Mouse (Mus musculus): ENCODE results near the gene Strc. TPM values are rescaled to one million over a fixed set of nuclear protein-coding genes. Genes with fewer than 3 reads are reported as not detected.

Strc gene
- polyA plus RNA-seq, 1 experiment from 2014 or later = not detected

- Histone ChIP-seq H3K9me3 (no peaks in the 10 kb centered on the region), H3K36me3 (no peaks in the 10 kb centered on the region), H3K27me3 (peaks cover 19% of the 10 kb centered on the region), H3K9ac (replicated peaks) (peak within 1 kb of the TSS; percentile 76), H3K4me3 (replicated peaks) (peak within 1 kb of the TSS; percentile 69), H3K4me1 (replicated peaks) (peaks cover 17% of the 10 kb centered on the region), H3K4me2 (peak within 1 kb of the TSS; percentile 79), H3K27ac (peak within 1 kb of the TSS; percentile 75)
- peak; percentile 92 for ATAC-seq (ENCODE audit: insufficient number of reproducible peaks, insufficient read depth, low FRiP score, low TSS enrichment, low read depth)
- WGBS = under 1% methylated on average over 58 of the region's 58 CpGs
Observed at GRCm38 (mm10) chr2:121354820-121355592, 32.0 kb downstream of the Strc start, which contains the start of gene Ppip5k1. Gene Ppip5k1 (minus strand): TSS chr2:121355396.

- peak overlapping the region; percentile 76 for H3K9ac ChIP-seq (replicated peaks)
- peak overlapping the region; percentile 75; the same call in 1 of the 2 replicates for H3K27ac ChIP-seq
- no peaks in the 10 kb centered on the region for H3K9me3 ChIP-seq
- H3K4me1 ChIP-seq (replicated peaks) = peaks cover 17% of the 10 kb centered on the region
- no peak for ATAC-seq (ENCODE audit: insufficient number of reproducible peaks, insufficient read depth, low FRiP score, low TSS enrichment, low read depth)
- H3K4me2 ChIP-seq = peak overlapping the region; percentile 79
- H3K4me3 ChIP-seq (replicated peaks) = peak overlapping the region; percentile 69
- WGBS = 5% methylated on average over 6 of the region's 6 CpGs
- no peaks in the 10 kb centered on the region for H3K36me3 ChIP-seq
- peaks cover 17% of the 10 kb centered on the region for H3K27me3 ChIP-seq
Observed at GRCm38 (mm10) chr2:121354378-121354777, 32.6 kb downstream of the Strc start.

GRCm38 (mm10) chr2:121353156-121353555, 33.8 kb downstream of the Strc start:
- 82% methylated on average over 8 of the region's 8 CpGs for WGBS

GRCm38 (mm10) chr2:121339057-121339456, 47.9 kb downstream of the Strc start:
- H3K4me3 ChIP-seq (replicated peaks) = no peak overlapping the region
- no peak overlapping the region for H3K9ac ChIP-seq (replicated peaks)
- no peaks in the 10 kb centered on the region for H3K36me3 ChIP-seq
- no peak for ATAC-seq (ENCODE audit: insufficient number of reproducible peaks, insufficient read depth, low FRiP score, low TSS enrichment, low read depth)
- no peaks in the 10 kb centered on the region for H3K9me3 ChIP-seq
- no peak overlapping the region for H3K4me2 ChIP-seq
- H3K27me3 ChIP-seq = no peaks in the 10 kb centered on the region
- H3K27ac ChIP-seq = no peak overlapping the region
- H3K4me1 ChIP-seq (replicated peaks) = no peaks in the 10 kb centered on the region

More at GRCm38 (mm10) chr2:121353156-121353555, 33.8 kb downstream of the Strc start:
- Histone ChIP-seq H3K4me3 (replicated peaks) (no peak overlapping the region), H3K27me3 (peaks cover 6% of the 10 kb centered on the region), H3K27ac (no peak overlapping the region), H3K36me3 (no peaks in the 10 kb centered on the region), H3K4me2 (no peak overlapping the region), H3K9ac (replicated peaks) (no peak overlapping the region), H3K4me1 (replicated peaks) (peaks cover 8% of the 10 kb centered on the region), H3K9me3 (no peaks in the 10 kb centered on the region)
- no peak for ATAC-seq (ENCODE audit: insufficient number of reproducible peaks, insufficient read depth, low FRiP score, low TSS enrichment, low read depth)

GRCm38 (mm10) chr2:121329492-121329891, 57.5 kb downstream of the Strc start:
- no peaks in the 10 kb centered on the region for H3K36me3 ChIP-seq
- 0 out of 2 replicates have a peak, but pooled peaks cover 5% of the 10 kb centered on the region for H3K4me1 ChIP-seq (replicated peaks)
- no peak for ATAC-seq (ENCODE audit: insufficient number of reproducible peaks, insufficient read depth, low FRiP score, low TSS enrichment, low read depth)
- H3K9me3 ChIP-seq = no peaks in the 10 kb centered on the region
- no peak overlapping the region for H3K9ac ChIP-seq (replicated peaks)
- no peak overlapping the region for H3K27ac ChIP-seq
- H3K4me3 ChIP-seq (replicated peaks) = no peak overlapping the region
- no peak overlapping the region for H3K4me2 ChIP-seq
- H3K27me3 ChIP-seq = no peaks in the 10 kb centered on the region
- 88% methylated on average over 2 of the region's 2 CpGs for WGBS

- WGBS = 84% methylated on average over 10 of the region's 10 CpGs
Observed at GRCm38 (mm10) chr2:121323693-121324470, 63.1 kb downstream of the Strc start.

GRCm38 (mm10) chr2:121323041-121323440, 63.9 kb downstream of the Strc start:
- Histone ChIP-seq H3K27ac (no peak overlapping the region), H3K4me2 (no peak overlapping the region), H3K9me3 (no peaks in the 10 kb centered on the region), H3K4me1 (replicated peaks) (0 out of 2 replicates have a peak, but pooled peaks cover 5% of the 10 kb centered on the region), H3K27me3 (no peaks in the 10 kb centered on the region), H3K4me3 (replicated peaks) (no peak overlapping the region), H3K36me3 (0 out of 2 replicates have a peak, but pooled peaks cover 3% of the 10 kb centered on the region), H3K9ac (replicated peaks) (no peak overlapping the region)
- WGBS = 92% methylated on average over 10 of the region's 10 CpGs
- ATAC-seq (ENCODE audit: insufficient number of reproducible peaks, insufficient read depth, low FRiP score, low TSS enrichment, low read depth) = no peak

More at GRCm38 (mm10) chr2:121323693-121324470, 63.1 kb downstream of the Strc start:
- no peak overlapping the region for H3K27ac ChIP-seq
- no peak for ATAC-seq (ENCODE audit: insufficient number of reproducible peaks, insufficient read depth, low FRiP score, low TSS enrichment, low read depth)
- H3K4me1 ChIP-seq (replicated peaks) = 0 out of 2 replicates have a peak, but pooled peaks cover 5% of the 10 kb centered on the region
- 0 out of 2 replicates have a peak, but pooled peaks cover 3% of the 10 kb centered on the region for H3K36me3 ChIP-seq
- no peaks in the 10 kb centered on the region for H3K9me3 ChIP-seq
- H3K4me3 ChIP-seq (replicated peaks) = no peak overlapping the region
- H3K9ac ChIP-seq (replicated peaks) = no peak overlapping the region
- no peak overlapping the region for H3K4me2 ChIP-seq
- H3K27me3 ChIP-seq = no peaks in the 10 kb centered on the region

- no peak overlapping the region for H3K27ac ChIP-seq
- no peaks in the 10 kb centered on the region for H3K9me3 ChIP-seq
- H3K27me3 ChIP-seq = no peaks in the 10 kb centered on the region
- H3K4me2 ChIP-seq = no peak overlapping the region
- H3K9ac ChIP-seq (replicated peaks) = no peak overlapping the region
- no peak for ATAC-seq (ENCODE audit: insufficient number of reproducible peaks, insufficient read depth, low FRiP score, low TSS enrichment, low read depth)
- no peaks in the 10 kb centered on the region for H3K4me1 ChIP-seq (replicated peaks)
- WGBS = 84% methylated on average over 8 of the region's 8 CpGs
- H3K4me3 ChIP-seq (replicated peaks) = no peak overlapping the region
- 0 out of 2 replicates have a peak, but pooled peaks cover 3% of the 10 kb centered on the region for H3K36me3 ChIP-seq
Observed at GRCm38 (mm10) chr2:121316278-121316677, 70.7 kb downstream of the Strc start.

Other genes with a start within 250 kb of the Strc start
- gene Adal, start 246.7 kb downstream of the Strc start, polyA plus RNA-seq (2016; fragmentation: Nextera tagmentation; extraction: Ambion mirVana) = 22.7 and 22.9 TPM in 2 replicates
- gene Lcmt2, start 246.5 kb downstream of the Strc start, polyA plus RNA-seq (2016; fragmentation: Nextera tagmentation; extraction: Ambion mirVana) = 22.9 and 23.4 TPM in 2 replicates
- gene Tubgcp4, start 216.5 kb downstream of the Strc start, polyA plus RNA-seq (2016; fragmentation: Nextera tagmentation; extraction: Ambion mirVana) = 75.6 and 84.2 TPM in 2 replicates
- 11.3 and 12.8 TPM in 2 replicates for gene Zscan29, start 216.0 kb downstream of the Strc start, polyA plus RNA-seq (2016; fragmentation: Nextera tagmentation; extraction: Ambion mirVana)
- gene Trp53bp1, start 115.8 kb downstream of the Strc start, polyA plus RNA-seq (2016; fragmentation: Nextera tagmentation; extraction: Ambion mirVana) = 132 and 136 TPM in 2 replicates
- gene Map1a, start 97.6 kb downstream of the Strc start, polyA plus RNA-seq (2016; fragmentation: Nextera tagmentation; extraction: Ambion mirVana) = 2.5 and 3.0 TPM in 2 replicates
- gene Ppip5k1, start 31.8 kb downstream of the Strc start, polyA plus RNA-seq (2016; fragmentation: Nextera tagmentation; extraction: Ambion mirVana) = 7.6 and 9.9 TPM in 2 replicates
- 1.6 and 2.1 TPM in 2 replicates for gene Ckmt1, start 29.5 kb downstream of the Strc start, polyA plus RNA-seq (2016; fragmentation: Nextera tagmentation; extraction: Ambion mirVana)
- gene Pdia3, start 26.6 kb upstream of the Strc start, polyA plus RNA-seq (2016; fragmentation: Nextera tagmentation; extraction: Ambion mirVana) = 620 and 666 TPM in 2 replicates
- gene Catsper2, start 26.6 kb upstream of the Strc start, polyA plus RNA-seq (2016; fragmentation: Nextera tagmentation; extraction: Ambion mirVana) = 3.5 and 4.1 TPM in 2 replicates
- gene Ell3, start 57.1 kb upstream of the Strc start, polyA plus RNA-seq (2016; fragmentation: Nextera tagmentation; extraction: Ambion mirVana) = 10.8 and 13.5 TPM in 2 replicates
- 521 and 544 TPM in 2 replicates for gene Serf2, start 62.0 kb upstream of the Strc start, polyA plus RNA-seq (2016; fragmentation: Nextera tagmentation; extraction: Ambion mirVana)
- gene Hypk, start 66.1 kb upstream of the Strc start, polyA plus RNA-seq (2016; fragmentation: Nextera tagmentation; extraction: Ambion mirVana) = 150 and 153 TPM in 2 replicates
- 0.14 TPM in 1 of 2 replicates, not detected in the other for gene Serinc4, start 69.6 kb upstream of the Strc start, polyA plus RNA-seq (2016; fragmentation: Nextera tagmentation; extraction: Ambion mirVana)
- 66.1 and 67.7 TPM in 2 replicates for gene Mfap1b, start 86.9 kb upstream of the Strc start, polyA plus RNA-seq (2016; fragmentation: Nextera tagmentation; extraction: Ambion mirVana)
- 32.5 and 33.8 TPM in 2 replicates for gene Mfap1a, start 119.5 kb upstream of the Strc start, polyA plus RNA-seq (2016; fragmentation: Nextera tagmentation; extraction: Ambion mirVana)
- 8.9 and 9.2 TPM in 2 replicates for gene Wdr76, start 119.6 kb upstream of the Strc start, polyA plus RNA-seq (2016; fragmentation: Nextera tagmentation; extraction: Ambion mirVana)

Measured in limb, embryonic 12.5 days (tissue).